Mouse (Mus musculus) adrenal gland (tissue): Measurements from ENCODE around the gene D8Ertd738e.

Source experiments
- intact Hi-C: fragments of 180-260 bp; cut with DNase I; formaldehyde crosslinking; loops from one replicate; pipeline ENCODE4 v1.15.1; 2025
- microRNA-seq, 2 experiments: library from miRNA; unstranded; fragments of <30 nt; microRNA quantifications; one replicate each; pipeline ENCODE4; 2019

Gene D8Ertd738e

GRCm38 (mm10) chr8:84203975-84204772 lies 45.3 kb downstream of the D8Ertd738e start:
- intact Hi-C loops: no loop called here

DNA sequence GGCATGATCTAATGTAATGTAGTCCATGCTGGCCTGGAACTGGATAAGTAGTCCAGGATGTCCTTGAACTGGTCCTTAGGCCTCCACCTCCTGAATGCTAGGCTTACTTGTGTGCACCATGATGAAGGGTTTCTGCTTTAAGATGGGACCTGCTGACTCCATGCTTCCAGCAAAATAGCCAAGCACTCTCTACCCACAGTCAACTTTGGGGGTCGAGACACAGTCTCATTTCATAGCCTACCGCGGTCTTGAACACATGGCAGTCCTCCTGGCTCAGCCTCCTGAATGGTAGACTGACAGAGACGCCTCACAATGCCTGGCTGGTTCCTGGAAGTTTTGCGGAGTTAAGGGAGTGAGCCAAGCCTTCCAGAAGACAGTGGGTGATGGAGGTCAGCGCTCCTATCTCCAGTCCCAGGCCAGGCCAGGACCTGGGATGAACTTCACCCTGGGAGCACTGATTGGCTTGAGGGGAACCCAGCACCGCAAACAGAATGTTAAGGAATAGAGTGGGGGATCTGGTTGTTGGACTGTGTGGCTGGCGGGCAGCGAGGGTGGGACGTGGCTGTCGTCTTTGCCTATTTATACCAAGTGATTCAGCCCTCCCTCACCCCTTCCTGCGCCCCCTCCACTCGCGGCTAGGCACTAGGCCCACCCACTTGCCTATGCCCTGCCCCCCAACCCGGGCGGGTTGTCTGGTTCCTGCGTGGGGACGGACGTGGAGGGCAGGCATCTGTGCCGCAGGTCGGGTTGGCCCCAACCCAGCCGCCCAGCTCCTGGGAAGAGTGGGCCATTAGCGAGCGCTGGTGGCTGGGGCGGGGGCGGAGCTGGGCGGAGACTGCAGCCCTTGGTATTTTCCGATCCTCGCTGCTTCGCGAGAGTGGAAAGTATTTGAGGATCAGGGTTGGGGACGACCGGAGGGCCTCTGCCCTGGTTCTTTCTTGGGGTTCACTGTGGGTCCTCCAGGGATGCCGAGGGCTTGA lies 46.3 kb downstream of the D8Ertd738e start:
- intact Hi-C loops: no loop called here

DNA sequence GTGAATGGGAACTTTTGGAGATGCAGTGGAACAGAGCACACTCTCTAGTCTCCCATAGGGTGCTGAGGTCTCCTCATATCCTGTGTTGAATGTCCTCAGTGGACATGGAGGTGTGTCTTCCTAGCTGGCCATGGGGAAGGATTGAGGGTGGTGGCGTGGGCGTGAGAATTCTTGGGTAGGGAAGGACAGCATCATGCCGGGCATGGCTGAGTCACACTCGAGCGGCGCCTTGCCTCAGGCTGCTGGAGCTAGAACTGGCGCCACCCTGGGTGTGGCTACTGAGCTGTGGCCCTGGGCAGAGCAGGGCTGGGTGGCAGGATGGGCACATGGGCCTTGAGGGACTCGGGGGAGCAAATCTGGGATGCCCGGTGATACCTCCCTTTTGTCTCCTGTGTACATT lies 47.1 kb downstream of the D8Ertd738e start:
- intact Hi-C loops: no loop called here

- intact Hi-C loops: no loop called here
These were observed 47.8 kb downstream of the D8Ertd738e start for GRCm38 (mm10) chr8:84201545-84202245.

GRCm38 (mm10) chr8:84200652-84201544 lies 48.6 kb downstream of the D8Ertd738e start:
- intact Hi-C loops: no loop called here

DNA sequence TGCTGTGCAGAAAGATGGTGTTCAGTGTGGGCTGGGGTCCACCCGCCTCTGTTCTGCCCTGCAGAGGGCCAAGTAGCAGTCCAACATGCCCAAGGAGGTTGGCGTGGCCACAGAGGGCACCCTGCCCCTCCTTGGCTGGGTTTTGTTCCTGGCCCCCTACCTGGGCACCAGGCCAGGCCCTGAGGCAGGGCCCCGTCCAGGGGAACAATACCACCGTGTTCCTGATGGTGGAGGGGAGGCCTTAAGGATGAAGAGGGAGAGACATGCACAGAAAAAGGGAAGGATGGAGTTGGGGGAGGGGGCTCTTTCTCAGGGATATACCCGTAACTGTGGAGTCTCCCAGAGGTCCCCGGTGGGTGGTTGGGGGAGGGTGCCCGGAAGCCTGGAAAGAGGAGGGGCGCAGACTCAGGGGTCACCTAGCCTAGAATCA lies 49.4 kb downstream of the D8Ertd738e start:
- intact Hi-C loops: no loop called here

DNA sequence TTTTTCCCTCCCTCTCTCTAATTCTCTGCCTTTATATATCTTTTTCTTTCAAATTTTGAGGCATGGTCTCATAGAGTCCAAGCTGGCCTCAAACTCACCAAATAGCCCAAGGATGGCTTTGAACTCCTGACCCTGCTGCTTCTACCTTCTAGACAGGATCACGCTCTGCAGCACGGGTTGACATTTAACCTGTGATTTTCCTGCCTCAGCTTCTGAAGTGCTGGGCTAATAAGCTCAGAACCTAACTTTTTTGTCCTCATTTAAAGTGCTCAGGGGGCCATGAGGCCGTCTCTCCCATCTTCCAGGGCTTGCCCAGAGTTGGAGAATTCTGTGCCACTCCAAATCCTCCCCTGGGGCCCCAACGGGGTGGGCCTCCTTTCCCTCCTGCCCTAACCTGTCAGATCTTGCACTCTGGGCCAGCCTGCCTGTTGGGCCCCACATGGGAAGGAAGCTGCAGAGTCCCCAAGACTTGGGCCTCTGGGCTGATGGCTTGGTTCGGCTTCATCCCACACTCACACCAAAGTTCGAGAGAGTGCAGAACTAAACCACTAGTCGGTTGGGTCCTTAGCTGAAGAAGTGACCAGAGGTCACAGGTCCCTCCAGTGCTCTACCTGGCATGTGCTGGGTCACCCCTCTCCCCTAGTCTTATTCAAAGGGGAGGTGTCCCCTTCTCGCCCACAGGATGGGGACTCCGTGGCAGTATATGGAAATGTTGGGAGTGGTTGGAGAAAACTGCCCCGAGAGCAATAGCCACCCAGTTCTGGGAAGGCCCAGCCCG lies 50.0 kb downstream of the D8Ertd738e start:
- intact Hi-C loops: loop anchor here (10.0 kb wide), 1 partner anchor 55 kb away; the partner anchor contains the start of gene Mri1

- intact Hi-C loops: loop anchor here (10.0 kb wide), 1 partner anchor 56 kb away; the partner anchor contains the start of gene Mri1
These were observed 50.6 kb downstream of the D8Ertd738e start for GRCm38 (mm10) chr8:84198871-84199270.

DNA sequence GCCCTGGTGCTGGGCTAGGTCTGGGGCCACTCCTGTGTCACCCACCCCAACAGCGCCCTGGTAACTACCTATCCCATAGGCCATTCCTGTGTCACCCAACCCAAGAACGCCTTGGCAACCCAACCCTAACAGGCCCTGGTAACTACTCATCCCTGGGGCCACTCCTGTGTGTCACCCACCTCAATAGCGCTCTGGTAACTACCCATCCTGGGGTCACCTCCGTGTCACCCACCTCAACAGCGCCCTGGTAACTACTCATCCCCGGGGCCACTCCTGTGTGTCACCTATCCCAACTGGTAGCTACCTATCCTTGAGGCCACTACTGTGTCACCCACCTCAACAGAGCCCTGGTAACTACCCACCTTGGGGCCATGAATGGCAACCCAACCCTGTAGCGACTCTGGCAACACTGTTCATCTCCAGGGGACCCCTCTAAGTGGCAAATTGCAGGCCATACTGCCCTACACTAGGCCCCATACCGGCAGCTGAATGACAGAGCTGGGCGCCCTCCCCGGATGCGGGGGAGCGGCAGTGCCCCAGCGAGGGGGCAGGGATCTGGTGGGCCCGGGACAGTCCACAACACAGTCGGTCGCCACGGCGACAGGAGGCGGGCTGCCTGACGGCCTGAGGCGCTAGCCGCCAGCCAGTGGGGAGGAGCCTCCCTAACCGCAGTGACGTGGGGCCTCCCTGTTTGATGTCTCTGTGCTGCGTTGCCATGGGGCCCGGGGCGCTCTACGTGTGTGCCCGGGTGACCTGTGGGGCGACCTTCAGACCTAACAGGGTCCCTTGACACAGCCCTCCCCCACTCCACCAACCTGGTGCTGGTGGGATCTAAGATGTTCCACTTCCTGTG lies 51.4 kb downstream of the D8Ertd738e start:
- intact Hi-C loops: loop anchor here (10.0 kb wide), 1 partner anchor 57 kb away; the partner anchor contains the start of gene Mri1

DNA sequence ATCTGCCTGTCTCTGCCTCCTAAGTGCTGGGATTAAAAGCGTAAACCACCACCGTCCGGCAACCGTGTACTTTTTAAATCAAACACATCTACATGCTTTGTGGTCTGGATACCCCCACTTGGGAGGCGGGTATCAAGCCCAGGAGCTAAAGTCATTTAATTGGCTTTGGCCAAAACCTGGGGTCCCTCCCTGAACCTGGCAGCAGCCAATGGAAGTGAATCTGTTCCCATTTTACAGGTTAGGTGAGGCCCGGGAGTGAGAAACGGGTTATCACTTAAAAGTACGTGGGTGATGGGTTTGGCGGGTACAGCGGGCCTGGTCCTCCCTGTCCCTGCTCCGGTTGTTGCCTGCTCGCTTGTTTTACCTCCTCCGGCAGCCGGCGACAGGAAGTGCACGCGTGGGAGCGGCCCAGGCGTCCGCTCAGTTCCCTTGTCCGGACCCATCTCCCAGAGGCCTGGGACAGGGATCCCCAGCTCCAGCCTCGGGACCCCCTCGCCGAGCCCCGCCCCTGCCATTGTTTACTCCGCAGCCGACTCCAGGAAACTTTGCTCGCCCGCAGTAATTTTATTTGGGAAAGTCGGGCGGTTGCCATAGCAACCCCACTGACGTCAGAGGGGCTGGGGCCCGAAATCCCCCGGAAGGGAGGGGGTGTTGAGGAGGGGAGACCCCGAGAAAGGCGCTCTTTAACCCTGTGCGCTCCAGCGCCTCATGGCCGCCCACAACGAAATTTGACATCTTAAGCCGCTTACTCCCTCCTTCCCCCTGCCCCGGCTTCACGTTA lies 52.2 kb downstream of the D8Ertd738e start:
- intact Hi-C loops: loop anchor here (10.0 kb wide), 1 partner anchor 57 kb away; the partner anchor contains the start of gene Mri1

Small RNAs within 50 kb of the gene (microRNA-seq; reads per million reads assigned to microRNA genes)
- gene Mir23a: 58,033 to 62,333 reads per million in 2 experiments
- 0 reads per million in 2 experiments for gene Mir24-2
- gene Mir27a: 794 to 964 reads per million in 2 experiments
- 0 reads per million in 2 experiments for gene Mir3074-2
